Mouse (Mus musculus): Measurements from ENCODE around the gene Zfp287.

Zfp287 gene

GRCm38 (mm10) chr11:62731311-62732021 is at the start of gene Zfp287:
Zfp287 (minus strand) TSS chr11:62731905.
- WGBS, result 1% methylated on average over 48 of the region's 48 CpGs

GRCm38 (mm10) chr11:62776510-62776909 is 44.8 kb upstream of the Zfp287 start:
- WGBS, result 60% methylated on average over 7 of the region's 7 CpGs

DNA sequence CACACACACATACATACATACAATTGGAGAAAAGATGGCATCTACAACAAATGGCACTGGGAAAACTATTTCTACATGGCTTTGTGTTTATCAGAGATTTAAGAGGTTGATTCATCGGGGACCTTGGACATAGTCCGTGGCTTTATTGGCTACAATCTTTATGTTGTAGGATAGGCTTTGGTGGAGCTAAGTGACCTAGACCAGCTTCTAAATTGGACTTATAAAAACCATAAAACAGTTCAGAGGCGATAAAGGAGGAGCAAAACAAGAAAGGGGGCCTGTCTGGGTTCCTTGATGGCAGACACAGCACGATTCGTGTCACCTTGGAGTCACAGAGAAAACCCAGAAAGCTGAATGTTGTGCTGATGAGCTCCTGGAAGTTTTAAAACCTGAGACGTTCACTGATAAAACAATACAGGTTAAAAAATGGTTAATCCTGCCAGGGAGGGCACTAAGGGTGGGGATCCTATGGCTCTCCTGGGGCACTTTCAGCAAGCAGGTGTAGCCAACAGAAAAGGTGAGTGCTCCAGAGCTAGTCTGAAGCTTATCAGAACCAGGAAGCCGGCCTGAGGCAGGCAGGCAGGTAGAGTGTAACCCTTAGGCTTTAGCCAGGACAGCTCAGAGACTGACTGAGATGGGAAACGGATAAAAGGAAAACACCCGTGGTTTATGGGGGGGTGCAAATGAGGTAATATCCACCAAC is 29.2 kb upstream of the Zfp287 start:
- WGBS, result 86% methylated on average over 9 of the region's 9 CpGs

DNA sequence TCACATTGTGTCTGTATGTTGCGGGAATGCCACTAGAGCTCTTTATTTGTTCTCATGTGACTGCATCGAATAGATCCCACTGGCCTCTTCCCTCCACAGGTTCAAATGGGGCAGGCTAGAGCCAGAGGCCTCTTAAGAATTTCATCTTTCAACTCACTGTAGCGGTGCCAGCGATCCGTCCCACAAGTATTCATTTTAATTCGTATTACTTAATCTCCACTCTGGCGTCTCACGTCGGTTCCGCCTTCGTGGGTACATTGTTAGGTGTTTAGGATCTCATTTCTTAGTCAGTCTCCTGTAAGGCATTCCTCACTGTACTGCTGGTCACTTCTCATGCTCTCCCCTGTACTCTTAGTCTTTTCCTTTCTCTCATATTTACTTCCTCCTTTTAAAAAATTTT is 26.8 kb upstream of the Zfp287 start:
- WGBS, result 92% methylated on average over 11 of the region's 11 CpGs

DNA sequence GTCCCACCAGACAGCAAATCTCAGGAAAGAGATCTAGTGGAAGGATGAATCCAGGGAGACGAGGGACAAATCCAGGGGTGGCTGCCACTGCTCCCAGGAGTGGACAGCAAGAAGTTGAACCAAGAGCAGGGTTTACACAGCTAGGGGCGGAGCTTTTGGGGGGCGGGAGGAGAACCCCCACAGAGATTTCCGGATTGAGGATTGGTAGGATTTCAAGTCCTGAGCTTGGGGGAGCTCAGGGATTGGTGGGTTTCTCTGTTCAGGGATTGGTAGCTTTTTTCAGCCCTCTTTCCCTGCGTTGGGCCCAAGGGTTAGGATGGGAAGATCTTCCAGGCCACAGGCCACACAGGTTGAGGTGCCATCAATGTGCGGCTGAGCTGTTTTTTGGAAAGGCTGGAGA is 26.2 kb upstream of the Zfp287 start:
- WGBS, result 89% methylated on average over 6 of the region's 6 CpGs

DNA sequence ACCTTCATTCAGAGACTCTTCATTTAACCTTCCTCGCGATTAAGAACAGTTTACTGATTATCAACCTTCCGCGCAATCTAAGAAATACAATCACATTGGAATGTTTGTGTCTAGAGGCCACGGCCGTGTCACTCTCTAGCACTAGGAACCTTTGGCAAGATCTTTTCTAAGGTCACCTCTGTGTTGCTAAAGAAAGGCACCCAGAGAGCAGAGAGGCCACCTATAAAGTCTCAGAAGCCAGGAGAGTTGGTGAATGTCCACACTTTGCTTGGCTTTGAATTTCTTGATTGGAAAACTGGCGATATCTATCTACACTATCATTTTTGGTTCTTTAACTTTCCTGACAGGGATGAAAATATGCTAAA is 25.4 kb upstream of the Zfp287 start:
- 7% methylated on average over 7 of the region's 7 CpGs for WGBS

DNA sequence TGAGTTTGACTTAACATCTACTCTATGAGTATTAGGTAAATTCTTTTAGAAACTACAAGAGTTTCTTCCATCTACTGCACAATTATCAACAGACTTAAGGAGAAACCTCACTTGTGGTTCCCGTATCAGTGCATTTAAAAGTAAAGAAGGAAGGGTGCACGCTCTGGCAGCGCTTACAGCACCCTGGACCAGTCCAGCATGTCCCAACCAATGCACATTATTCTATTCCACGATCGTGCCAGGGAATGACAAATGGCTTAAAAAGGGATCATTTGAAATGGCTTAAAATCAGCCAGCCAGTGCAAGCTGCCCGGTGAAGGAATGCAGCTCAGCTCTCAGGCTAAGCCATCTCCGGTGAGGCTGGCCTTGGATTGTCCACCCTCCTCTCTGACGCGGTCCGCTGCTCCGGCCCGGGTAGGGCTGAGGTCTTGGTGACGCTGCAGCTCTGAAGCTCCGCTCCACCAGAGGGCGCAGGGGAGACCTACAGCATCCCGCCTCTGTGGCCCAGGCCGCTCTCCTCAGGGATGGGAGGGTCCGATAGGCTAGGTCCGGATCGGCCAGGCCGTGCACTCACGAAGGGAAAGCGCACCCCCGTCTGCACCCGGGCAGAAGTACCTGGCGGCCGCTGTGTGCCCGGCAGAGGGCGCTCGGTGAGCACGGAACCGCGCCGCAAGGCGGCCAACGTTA is 24.9 kb upstream of the Zfp287 start:
- 4% methylated on average over 36 of the region's 36 CpGs for WGBS

DNA sequence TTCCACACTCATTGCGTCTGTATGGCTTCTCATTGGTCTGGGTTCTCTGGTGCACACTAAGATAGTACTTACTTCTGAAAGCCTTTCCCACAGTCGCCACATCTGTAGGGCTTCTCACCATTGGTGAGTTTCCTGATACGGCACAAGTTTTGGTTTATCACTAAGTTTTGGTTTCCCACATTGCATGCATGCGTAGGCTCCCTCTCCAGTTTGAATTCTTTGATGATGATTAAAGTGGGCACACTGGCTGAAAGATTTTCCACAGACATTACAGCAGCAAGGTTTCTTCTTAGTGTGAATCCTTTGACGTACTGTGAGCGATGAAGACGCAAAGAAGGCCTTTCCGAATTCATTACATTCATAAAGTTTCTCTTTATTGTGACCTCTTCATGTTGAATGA is 21.1 kb upstream of the Zfp287 start, which contains the start of gene Gm10428:
TSS of gene Gm10428 (plus strand) at position 321 of the 400 bp plus-strand sequence.
- 92% methylated on average over 8 of the region's 8 CpGs for WGBS

DNA sequence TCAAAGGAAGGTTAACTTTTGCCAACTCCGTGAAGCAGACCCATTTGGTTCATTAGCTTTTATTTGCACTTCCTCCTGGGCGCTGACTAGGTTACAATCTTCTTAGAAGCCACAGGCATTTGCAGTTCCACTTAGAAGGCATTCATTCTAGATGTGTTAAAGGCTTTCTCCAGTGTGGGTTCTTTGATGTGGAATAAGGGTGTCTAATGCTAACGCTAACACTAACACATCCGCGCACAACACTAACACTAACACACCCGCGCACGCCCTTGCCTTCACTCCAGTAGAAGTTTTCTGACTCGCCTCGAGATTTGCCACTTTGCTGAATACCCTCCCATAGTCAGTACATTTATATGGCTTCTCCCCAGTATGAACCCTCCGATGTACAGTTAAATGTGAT is 20.5 kb upstream of the Zfp287 start:
- WGBS, result 64% methylated on average over 11 of the region's 11 CpGs

- 90% methylated on average over 13 of the region's 13 CpGs for WGBS
Observed at GRCm38 (mm10) chr11:62749445-62749844, 17.7 kb upstream of the Zfp287 start.

DNA sequence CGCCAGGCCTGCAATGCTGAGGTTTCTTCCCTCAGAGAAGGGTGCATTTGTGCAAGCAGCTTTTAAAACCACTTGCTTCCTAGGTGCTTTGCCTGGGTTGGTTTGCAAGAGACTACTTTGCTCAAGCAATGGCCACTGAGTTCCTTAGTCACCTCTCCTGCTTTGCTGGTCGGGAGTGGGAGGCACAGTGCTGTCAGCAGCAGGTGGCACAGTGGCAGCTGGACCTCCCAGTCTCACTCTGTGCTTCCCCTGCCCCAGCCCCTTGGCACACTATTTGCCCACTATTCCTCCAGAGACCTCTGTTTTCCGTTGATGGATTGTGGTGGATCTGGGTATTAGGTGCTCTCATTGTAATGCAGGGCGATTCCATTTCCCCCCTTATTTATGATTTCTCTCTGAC is 16.4 kb upstream of the Zfp287 start:
- WGBS, result 91% methylated on average over 4 of the region's 4 CpGs

DNA sequence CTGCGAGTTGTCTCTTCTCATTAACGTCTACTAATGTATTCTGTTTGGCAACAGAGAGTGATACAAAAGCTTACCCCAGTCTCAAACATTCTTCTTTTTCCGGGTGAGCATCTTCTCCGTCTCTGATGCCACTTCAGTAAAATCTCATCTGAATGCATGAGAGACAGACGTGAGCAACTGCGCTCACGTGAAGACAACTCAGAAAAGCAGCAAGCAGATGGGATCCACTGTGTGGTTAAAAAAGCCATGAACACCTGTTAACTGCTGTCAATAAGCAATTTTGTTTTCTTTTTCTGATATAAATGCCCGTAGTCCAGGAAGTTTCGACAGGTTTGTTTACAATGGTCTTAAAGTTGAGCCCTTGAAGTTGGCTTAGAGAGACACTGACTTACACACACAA is 15.5 kb upstream of the Zfp287 start:
- 80% methylated on average over 9 of the region's 9 CpGs for WGBS

- WGBS, result 1% methylated on average over 27 of the region's 27 CpGs
Observed at GRCm38 (mm10) chr11:62746001-62746533, 14.4 kb upstream of the Zfp287 start.

GRCm38 (mm10) chr11:62744103-62744502 is 12.4 kb upstream of the Zfp287 start:
- 53% methylated on average over 5 of the region's 5 CpGs for WGBS

DNA sequence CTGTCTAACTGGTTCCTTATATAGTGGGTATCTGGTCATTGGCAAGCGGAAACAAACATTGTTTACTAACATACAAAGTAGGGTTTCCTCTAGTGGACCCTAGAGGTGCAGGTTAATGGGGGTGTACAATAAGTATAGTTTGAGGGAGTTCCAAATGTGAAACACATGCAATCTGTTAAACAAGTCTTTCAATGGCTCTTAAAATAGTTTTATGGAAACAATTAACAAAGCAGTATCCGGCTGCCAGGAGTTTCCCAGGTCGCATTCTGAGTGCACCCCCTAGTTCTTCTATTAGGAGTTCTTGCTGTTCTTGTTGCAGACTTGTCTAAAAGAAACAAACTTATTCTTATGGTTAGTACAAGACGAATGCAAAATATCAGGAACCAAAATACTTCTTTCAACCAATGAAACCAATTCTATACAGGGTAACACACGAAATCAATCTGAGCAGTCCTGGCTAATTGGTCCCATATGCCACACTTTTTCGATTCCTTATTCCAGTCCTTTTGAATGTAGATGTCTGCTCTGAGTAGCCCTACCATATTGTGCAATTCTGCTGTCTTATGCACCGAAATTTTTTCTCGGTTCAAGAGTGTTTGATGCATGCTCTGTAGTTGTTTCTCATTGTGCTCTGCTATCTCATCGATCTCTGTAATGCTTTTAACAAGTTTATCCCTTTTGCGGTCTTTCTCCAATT is 10.7 kb upstream of the Zfp287 start:
- 78% methylated on average over 10 of the region's 10 CpGs for WGBS

DNA sequence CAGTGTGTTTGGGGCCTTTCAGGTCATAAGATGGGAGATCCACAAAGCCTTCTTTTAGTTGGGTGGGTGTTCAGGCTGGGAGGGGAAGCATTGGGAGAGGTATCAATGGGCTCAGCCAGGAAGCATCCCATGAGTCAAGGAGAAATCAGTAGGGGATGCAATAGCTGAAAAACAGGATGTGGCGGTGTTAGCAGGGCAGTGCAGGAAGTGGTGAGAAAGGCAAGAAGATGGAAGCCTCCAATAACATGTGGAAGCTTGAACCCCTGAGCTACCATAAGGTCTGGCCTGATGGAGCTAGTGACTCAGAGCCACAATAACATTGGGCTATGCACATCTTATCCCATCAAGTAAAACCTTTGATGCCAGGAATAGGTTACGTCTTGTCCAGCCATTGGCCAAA is 9.5 kb upstream of the Zfp287 start:
- WGBS, result 88% methylated on average over 2 of the region's 2 CpGs

DNA sequence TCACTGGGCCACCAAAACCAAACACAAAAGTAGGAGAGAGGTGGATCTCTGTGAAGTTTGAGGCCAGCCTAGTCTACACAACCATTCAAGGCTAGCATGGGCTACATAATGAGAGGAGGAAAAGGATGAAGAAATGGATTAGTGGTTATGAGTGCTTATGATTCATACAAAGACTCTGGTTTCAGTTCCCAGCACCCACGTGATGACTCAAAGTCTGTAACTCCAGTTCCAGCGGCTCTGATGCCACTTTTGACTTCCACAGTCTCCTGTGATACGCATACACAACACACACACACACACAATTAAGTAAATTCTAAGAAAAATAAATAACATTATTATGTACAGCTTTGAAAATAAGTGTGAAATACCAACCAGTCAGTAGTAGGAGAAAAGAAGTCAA is 960 bp upstream of the Zfp287 start:
- 76% methylated on average over 3 of the region's 3 CpGs for WGBS

- 5% methylated on average over 5 of the region's 5 CpGs for WGBS
Observed at GRCm38 (mm10) chr11:62732022-62732387, 300 bp upstream of the Zfp287 start.

DNA sequence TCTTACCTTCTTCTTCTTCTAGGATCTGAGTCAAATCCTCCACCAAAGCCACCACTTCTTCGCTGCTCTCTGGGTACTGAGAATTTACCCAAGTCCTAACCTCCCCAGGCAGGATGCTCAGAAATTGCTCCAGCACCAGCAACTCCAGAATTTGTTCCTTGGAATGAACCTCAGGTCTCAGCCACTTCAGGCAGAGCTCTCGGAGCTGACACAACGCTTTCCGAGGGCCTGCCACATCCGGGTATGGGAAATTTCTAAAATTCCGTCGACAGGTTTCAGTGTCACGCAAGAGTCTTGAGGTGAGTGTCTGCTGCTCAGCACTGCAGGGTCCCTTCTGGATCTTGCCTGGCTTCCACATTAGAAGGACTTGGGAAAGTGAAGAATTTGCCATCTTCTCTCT is 3.4 kb downstream of the Zfp287 start:
- WGBS, result 95% methylated on average over 8 of the region's 8 CpGs

DNA sequence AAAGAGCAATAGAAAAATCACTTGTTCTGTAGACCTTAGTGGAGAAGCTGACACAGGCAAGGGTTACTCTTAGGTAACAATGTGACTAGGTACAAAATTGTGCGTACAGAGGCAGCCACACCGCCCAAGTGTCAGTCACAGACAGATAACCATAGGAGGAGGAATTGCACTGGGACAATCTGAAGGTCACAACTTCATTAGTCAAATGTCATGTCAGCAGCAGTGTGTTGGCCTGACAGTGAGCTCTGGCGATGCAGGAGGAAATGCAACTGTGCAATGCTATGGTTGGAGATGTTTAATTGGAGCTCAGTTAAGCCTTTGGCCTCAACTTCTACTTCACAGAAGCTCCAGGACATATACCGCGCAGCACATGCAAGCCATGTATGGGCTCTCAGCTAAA is 21.0 kb downstream of the Zfp287 start:
- 92% methylated on average over 5 of the region's 5 CpGs for WGBS

GRCm38 (mm10) chr11:62708252-62708651 is 23.5 kb downstream of the Zfp287 start:
- 85% methylated on average over 7 of the region's 7 CpGs for WGBS

DNA sequence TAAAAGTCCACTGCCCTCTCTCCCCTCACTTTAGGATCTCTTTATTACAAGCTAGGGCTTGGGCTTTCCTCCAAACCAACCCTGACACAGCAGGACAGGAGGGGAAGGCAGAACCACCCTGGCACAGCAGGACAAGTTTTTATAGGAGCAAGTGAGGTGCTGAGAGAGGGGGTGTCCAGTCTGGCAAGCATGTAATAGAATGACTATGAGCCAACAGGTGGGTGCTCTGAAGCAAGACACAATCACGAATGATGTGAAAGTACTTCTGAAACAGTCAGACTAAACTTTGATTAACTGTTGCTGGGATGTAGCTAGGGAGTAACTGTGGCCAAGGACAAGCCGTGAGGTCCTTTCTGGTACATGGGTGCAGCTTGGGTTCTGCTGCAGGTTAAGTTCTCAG is 25.6 kb downstream of the Zfp287 start:
- 82% methylated on average over 2 of the region's 2 CpGs for WGBS

Measured in cerebral cortex, adult 2 months (tissue).